ENCODE assay signal across 22 mouse cellular contexts in genomic region chr5:92254476-92254875, GRCm38 (mm10). TPM values are rescaled to one million over a fixed set of nuclear protein-coding genes. Genes with fewer than 3 reads are reported as not detected.
"Had no signal": no experiment of that assay in that cellular context is flagged by ENCODE, and none has a peak within 500 bp of the region (broad histone marks: within the 10 kb centered on the region; RNA-seq: fewer than 3 reads in every experiment).

No protein-coding gene starts in this region.

- H3K4me2 ChIP-seq: kidney, embryonic 15.5 days; liver, embryonic 11.5 days; liver, embryonic 15.5 days; midbrain, embryonic 13.5 days had no signal

- H3K27ac ChIP-seq: kidney, embryonic 15.5 days; limb, embryonic 10.5 days; liver, embryonic 15.5 days; midbrain, embryonic 13.5 days had no signal

- H3K27me3 ChIP-seq: kidney, embryonic 15.5 days had no signal

- ATAC-seq: lung, postnatal 0 days; midbrain, embryonic 13.5 days had no signal

- DNase-seq: kidney, adult 2 months; kidney, postnatal 14 days; lung, adult 2 months; lung, postnatal 36 days; right cerebral cortex, postnatal 14 days; thymus, adult 18-20 months; thymus, postnatal 25 days had no signal

- H3K4me1 ChIP-seq: liver, embryonic 15.5 days had no signal

- H3K9me3 ChIP-seq: limb, embryonic 10.5 days; liver, embryonic 15.5 days; midbrain, embryonic 13.5 days had no signal

- H3K9ac ChIP-seq: kidney, embryonic 15.5 days; liver, embryonic 15.5 days; midbrain, embryonic 13.5 days had no signal

- H3K36me3 ChIP-seq: kidney, embryonic 15.5 days; limb, embryonic 10.5 days; liver, embryonic 15.5 days; midbrain, embryonic 13.5 days had no signal

- H3K4me3 ChIP-seq: kidney, embryonic 15.5 days; limb, embryonic 10.5 days; liver, embryonic 15.5 days; midbrain, embryonic 13.5 days had no signal

RNA-seq across cellular contexts. Expression of gene U90926, which starts 39.3 kb away (rescaled TPM):
- total RNA-seq: layer of hippocampus, adult 8-10 months; layer of hippocampus, postnatal 14 days; left cerebral cortex, adult 18-20 months; left cerebral cortex, postnatal 10 days; midbrain, postnatal 0 days had no signal
- polyA plus RNA-seq: kidney, adult 2 months; kidney, embryonic 15.5 days; limb, embryonic 10.5 days; limb, embryonic 14.5 days; liver, embryonic 11.5 days; liver, embryonic 15.5 days; lung, adult 2 months; lung, postnatal 0 days; midbrain, embryonic 13.5 days; midbrain, postnatal 0 days; neural tube, embryonic 14.5 days; spleen, adult 2 months; urinary bladder, adult 2 months had no signal
